Mouse (Mus musculus) bone marrow, adult 2 months (tissue): ENCODE data around the gene Gm20605.

Experiments used
- CTCF ChIP-seq: fragments of 200-500 bp; IDR thresholded peaks from 2 replicates; pipeline ENCODE4 v1.5.1; 2011; ENCODE audit warnings: low read length, control low read depth; ENCODE audit not compliant: control insufficient read depth, insufficient read depth
- POLR2A ChIP-seq: fragments of 200-500 bp; IDR thresholded peaks from 2 replicates; pipeline ENCODE4 v1.6.1; 2011; ENCODE audit warnings: low read depth, mild to moderate bottlenecking, control low read depth, low read length, borderline replicate concordance; ENCODE audit not compliant: control insufficient read depth

GRCm38 (mm10) chr5:137599600-137599999 lies 29.4 kb upstream of the Gm20605 start:
- no peak for TF ChIP-seq CTCF
- TF ChIP-seq POLR2A: no peak
